Mouse (Mus musculus): ENCODE results near the gene Utp3.
"Not testable (repeated sequence)": the region's sequence is repeated elsewhere in the genome, so short reads cannot be mapped to it uniquely, and the experiment has no call there.

Gene Utp3

DNA sequence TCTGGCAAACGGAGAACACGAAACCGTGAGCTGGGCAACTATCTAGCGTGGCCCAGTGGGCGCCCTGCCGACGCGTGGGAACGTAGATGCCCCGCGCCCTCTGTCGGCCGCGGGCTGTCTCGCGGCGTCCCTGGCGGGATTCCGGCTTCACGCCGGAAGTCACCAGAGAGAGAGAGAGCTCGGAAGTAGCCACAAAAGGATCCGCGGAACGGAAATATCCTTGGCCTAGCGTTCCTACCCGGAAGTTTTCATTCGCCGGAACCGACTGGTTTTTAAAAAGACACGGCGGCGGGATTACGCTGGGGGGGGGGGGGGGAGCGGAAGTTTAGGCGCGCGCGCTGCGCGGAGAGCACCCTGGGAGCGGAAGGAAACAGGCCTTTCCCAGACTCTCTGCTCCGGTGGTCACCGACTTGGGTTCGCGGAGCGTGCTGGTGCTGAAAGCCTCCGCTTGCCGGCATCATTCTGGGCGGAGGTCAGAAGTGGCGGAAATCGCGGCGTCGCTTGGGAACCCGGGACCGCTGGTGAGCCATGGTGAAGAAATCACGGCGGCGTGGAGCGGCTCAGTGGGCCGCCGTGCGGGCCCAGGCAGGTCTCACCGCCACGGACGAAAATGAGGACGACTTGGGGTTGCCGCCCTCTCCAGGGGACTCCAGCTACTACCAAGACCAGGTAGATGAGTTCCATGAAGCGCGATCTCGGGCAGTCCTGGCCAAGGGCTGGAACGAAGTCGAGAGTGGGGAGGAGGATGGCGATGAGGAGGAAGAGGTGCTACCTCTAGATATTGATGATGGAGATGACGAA is at the start of gene Utp3:
Utp3 (plus strand) TSS at position 377 of the 801 bp plus-strand sequence.
- peak; percentile 94 for DNase-seq

DNA sequence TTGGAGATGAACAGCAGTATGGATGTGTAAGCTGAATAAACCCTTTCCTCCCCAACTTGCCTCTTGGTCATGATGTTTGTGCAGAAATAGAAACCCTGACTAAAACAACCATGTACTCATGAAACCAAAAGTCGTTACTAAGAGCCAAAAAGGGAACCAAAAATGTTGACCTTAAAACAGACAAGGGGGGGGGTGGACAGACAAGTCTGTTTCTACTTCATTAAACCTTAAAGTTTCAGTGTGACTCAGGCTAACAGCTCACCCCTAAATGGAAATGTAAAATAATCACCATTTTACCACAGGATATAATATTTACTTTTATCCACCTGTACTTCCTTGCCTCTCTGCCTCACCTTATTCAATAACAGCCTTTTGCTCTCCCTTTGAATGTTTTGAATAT is 45.7 kb upstream of the Utp3 start:
- DNase-seq = no peak

DNA sequence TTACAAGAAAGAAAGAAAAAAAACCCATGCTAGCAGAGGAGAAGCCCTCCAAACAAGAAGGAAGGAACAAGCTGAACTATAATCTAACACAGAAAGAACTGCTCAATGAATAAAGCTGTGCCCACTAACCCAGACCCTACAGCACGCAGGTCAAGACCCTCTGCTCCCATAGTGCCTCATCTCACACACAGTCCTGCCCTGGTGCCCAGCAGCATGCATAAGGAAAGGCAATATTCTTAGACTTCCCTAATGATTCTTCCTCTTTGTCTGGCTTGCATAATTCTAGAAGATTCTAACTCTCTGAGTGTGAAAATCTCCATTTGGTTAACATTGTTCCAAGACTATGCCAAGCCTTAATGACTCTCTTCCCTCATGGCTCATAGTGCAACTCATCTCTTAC is 45.3 kb upstream of the Utp3 start:
- no peak for DNase-seq

DNA sequence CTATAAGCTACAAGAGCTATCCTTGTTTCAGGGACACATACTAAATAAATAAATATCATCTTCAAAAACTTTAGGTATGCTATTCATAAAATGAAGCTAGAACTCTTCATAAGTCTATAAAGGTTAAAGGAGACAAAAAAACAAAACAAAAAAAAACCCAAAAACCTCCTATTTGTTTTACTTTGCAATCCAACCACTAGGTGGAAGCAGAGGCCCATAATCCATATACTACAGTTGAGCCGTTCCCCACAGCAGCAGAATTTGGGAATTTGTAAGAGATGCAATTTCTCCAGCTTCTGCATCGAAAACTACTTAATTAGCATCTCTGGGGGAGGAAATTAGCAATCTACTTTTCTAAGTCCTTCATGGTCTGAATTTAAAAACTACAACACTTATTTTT is 35.0 kb upstream of the Utp3 start:
- no peak for DNase-seq

DNA sequence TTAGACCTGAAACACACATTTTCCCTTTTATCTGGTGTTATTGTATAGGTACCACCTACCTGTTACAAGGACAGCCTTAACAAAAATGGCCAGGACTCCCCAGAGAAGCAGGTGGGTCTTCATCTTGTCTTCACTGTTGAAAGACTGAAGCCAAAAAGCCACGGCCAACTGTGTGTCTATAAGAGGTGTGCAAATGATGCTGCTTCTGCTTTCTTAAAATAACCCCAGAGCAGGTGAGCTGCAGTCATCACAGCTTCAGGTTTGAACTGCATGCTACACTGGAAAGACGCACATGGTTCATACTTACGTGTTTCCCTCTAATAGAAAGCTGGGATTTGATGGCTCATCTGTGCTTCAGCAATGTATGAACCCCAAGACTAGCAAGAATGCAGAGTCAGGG is 26.6 kb upstream of the Utp3 start, which contains the start of gene Jchain:
Jchain (minus strand) TSS at position 235 of the 400 bp plus-strand sequence.
- DNase-seq = no peak

DNA sequence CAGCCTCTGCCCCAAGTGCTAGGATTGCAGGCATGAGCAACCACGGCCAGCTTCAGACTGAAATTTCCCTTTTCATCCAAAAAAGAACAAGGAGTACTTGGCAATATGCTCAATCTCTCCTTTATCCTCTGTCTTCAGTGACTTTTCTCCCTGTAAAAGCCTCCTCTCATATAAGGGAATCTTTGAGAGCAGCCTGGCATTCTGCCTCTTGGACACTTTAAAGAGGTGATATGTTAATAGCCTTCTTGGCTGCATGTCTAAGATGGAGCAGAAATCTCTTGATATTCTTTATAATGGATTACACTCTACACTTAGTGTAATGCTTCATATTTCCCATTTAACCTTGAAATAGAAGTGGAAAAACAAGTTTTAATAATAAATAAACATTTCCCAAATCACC is 23.4 kb upstream of the Utp3 start:
- DNase-seq = no peak

DNA sequence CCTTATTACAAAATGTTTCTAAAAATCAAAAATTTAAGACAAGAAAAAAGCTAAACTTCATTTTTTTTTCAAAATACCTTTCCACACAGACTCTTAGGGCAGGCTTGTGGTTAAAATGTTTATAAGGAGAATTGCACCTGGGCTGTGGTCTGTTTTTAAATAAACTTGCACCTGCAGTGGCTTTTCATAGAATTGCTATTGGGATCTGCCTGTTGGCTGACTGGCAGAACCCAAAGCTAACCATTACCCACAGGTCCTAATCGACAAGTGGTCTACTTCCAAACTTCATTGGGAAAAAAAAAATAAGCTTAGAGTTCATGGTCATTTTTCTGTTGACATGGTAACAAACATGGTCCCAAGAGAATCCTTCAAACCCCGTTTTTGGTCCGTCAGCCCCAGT is 19.6 kb upstream of the Utp3 start:
- DNase-seq = no peak

DNA sequence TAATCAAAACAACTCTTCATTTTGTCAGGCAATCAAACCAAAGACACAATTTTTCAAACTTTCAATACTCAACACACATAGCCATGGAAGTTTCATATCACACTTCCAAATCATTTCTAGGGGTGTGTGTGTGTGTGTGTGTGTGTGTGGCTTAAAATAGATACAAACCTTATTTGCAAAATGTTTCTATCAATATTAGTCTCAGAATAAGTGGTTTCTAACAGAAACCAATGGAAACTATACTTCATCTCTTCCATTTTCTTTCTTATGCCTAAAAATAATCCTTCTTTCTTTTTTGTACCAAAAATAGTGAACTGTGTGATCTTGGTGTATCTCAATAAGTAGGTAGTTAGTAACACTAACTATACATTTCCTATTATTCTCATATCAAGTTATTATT is 13.4 kb upstream of the Utp3 start:
- no peak for DNase-seq

DNA sequence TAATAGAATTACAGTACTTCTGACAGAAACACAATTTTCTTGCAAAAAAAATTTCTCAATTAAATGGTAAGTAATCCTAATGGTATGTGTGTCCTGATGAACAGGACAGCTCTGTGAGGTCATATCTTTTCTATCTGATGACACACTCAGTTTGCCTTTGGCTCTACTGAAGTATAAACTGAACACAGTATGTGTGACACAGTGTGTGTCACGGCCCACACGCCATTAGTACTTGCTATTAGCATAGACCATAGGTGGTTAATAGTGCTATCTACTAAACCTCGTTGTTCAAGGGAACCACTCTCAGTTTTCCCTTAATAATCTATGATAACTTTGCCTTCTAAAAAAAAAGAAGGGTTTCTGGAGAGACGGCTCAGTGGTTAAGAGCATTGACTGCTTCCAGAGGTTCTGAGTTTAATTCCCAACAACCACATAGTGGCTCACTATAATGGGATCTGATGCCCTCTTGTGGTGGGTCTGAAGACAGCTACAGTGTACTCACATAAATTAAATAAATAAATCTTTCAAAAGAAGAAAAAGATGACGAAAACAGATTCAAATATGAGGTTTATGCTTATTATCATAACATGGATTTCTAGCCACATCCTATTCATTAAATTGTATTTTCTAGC is 11.5 kb upstream of the Utp3 start:
- DNase-seq = no peak

DNA sequence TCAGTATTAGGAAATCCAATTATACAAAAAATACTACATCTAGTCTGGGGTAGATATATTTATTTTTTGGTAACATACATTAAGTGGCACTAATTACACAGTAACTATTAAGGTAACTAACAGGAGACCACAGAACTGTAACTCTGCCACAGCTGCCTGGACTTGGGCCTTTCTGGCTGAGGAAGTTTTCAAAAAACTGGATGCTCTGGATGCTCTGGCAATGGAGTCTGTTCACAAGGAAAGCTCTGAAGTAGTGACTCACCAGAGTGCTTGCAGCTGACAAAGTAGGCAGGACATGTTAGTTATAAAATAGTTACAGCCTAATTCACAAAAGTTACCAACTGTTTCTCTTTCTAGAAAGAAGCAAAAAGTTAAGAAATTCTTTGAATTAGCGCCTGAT is 9.9 kb upstream of the Utp3 start:
- DNase-seq = not testable (repeated sequence)

DNA sequence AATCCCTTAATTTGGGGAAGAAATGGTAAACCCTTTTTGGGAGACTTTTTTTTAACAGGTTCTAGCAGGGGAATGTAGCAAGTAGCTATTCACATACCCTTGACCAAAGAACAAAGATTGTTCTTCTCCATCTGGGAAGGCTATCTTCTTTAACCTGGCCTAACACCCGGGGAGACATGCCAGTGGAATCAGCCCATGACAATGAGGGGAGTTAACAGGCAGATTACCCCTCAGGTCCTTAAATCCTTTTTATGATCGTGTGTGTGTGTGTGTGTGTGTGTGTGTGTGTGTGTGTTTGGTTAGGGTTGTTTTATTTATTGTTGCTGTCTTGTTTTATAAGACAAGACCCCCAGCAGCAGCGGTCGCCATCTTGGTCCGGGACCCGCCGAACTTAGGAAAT is 8.7 kb upstream of the Utp3 start:
- DNase-seq = no peak

DNA sequence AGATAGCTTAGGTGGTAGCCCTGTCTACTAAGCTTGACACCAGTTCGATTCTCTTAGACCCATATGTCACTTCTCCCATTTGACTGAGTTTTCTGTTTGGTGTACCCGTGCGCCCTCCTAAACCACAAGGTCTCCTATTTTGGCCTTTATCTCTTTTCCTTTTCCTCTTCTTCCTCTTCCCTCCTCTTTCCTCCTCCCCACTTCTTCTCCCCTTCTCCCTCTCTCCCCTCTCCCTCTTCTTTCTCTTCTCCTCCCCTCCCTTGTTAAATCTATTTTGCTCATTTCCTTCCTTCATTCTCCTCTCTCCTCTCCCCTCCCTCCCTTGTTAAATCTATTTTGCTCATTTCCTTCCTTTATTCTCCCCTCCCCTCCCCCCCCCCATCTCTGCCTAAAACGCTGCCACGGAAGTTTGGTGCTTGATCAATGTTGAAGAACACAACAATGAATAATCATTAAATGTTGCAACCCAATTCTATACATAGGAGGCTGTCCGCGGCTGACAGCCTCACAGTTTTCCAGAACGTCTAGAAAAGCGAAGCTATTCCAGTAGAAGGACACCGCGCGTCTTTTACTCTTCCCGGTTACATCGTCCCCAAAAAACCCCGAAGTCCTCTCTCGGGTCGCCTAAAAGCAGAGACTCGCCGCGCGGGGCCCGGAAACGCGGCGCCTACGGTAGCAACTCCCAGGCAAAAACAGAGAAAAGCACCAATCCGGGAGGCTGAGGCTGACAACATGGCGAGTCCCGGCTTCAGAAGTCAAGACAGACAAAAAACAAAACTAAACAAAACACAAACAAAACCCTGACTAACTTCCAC is 784 bp upstream of the Utp3 start:
- DNase-seq = no peak

DNA sequence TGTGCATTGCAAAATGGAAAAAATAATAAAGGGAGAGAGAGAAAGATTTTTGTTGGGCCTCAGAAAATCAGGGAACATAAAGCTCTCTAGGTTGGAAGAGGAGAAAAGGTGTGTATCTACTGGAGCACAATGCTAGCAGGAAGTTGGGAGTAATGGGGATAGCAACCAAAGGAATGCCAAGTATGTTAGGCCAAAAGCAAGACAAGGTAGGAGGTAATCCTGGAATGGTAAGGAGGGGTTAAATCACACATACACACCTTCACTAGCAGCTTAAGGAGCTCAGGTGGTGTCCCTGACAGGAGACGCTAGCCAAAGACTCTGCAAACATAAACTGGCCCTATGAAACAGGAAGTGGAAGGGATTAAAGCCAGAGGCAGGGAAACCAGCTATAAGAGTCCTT is 4.7 kb downstream of the Utp3 start:
- DNase-seq = no peak

DNA sequence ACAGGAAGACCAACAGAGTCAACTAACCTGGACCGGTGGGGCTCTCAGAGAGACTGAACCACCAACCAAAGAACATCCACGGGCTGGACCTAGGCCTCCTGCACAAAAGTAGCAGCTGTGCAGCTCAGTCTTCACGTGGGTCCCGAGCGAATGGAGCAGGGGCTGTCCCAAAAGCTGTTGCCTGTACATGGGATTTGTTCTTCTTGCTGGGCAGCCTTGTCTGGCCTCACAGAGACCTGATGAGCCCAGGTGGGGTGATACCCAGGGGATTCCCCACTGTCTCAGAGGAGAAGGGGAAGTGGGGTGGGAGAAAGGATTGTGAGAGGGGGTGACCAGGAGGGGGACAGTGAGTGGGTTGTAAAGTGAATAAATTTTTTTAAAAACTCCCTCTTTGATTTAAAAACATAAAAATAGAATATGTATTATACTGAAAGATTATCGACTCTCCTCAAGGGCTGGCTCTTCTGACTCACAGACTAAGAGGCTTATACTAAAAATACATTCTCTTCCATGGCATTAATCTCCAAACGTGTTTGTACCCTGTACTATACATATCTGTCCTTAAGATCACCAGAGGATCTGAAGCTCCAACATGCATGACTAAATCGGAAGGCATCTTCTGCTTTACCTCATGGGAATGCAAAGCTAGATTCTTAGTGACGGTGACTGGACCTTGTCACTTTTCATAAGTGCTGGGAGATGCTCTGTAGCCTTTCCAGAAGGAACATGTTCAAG is 7.0 kb downstream of the Utp3 start:
- no peak for DNase-seq

DNA sequence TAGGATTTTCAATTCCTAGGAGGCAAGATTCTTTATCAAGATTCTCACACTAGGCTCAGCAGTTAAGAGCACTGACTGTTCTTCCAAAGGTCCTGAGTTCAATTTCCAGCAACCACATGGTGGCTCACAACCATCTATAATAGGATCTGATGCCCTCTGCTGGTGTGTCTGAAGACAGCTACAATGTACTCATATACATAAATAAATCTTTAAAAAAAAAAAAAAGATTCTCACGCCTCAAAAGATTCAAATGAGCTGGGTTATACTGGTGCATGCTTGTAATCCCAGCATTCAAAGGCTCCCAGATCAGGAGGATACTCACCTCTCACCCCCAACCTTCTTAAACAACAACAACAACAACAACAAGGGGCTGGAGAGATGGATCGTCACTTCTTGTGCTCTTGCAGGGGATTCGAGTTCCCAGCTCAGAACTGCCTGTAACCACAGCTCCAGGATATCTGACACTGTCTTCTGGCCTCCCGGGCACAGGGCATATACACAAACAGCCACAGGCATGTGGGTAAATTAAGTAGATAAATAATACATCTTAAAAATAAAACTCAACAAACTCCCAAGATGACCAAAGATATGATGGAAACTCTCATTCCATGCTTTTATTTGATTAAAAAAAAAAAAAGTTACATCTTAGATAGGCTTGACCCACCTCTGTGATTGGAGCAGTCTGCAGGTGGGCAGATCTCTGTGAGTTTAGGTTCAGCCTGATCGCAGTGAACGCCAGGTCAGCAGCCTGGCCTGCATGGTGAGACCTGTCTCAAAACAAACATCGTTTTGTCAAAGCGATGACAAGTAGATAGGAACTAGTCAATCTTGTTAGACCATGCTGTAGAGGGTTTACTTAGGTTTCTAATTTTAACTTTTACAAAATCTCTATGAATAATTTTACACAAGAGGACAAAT is 8.9 kb downstream of the Utp3 start:
- no peak for DNase-seq

DNA sequence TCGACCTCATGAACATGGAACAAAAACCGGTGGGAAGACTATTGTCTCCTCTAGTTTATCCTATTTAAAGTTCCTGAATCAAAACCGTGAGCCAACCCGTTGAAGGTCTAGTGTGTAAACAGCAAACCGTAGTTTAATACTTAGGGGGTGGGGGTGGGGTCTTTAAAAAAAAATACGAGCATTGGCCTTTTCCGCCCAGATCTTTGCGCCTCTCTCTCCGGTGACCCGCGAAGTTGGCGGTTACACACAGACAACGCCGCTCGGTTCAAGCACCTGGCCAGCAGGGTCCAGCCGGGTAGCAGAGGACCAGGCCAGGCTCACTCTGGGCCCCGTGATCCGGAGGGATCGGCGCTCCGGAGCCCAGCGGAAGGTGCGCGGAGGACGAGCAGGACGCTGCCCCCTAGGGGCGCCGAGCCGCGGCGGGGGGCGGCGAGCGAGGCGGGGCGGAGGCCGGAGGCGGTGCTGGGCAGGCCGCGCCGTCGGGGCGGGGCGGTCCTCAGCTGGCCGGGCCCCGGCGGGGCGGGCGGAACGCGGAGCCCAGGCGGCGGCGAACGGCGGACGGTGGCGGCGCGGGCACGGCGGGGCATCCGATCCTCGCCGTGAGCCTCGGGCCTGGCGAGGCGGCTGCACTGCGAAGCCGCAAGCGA is 10.4 kb downstream of the Utp3 start, which contains the start of gene Rufy3:
Rufy3 (plus strand) TSS at position 540 of the 647 bp plus-strand sequence.
- peak; percentile 66 for DNase-seq

DNA sequence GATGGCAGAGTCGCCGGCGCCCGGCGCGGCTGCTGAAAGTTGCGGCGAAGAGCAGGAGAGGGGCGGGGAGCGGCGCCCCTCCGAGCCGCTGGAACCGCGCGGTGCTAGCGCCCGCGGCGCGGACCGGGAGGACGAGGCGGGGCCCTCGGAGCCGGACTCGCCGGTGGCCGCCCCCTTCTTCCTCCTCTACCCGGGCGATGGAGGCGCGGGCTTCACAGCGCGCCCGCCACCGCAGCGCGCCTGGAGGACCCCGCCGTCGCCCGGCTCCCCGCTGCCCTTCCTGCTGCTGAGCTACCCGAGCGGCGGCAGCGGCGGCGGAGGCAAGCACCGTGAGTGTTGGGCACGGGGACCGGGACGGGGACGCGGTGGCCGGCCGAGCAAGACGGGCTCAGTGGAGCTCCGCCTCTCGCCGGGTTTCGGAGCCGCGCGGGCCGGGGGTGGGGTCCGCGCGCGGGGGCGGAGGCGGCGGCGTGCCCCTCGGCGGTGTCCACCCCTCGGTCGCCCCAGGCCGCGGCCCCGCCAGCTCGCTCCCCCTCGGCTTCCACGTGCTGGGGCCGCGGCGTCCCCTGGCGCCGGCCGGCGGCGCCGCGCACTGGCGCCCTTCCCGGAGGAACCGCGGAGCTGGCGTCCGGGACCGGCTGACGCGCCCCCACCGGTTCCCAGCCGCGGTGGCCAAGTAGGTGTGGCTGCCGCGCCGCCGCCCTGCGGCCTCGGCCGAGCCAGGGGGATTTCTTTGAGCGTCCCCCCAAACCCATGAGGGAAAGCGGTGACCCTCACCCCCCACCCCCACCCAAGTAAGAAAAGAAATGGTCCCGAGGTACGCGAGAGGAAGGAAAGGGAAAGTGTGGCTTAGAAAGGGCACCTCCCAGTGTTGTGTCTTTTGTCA is 11.1 kb downstream of the Utp3 start:
- peak; percentile 71 for DNase-seq

DNA sequence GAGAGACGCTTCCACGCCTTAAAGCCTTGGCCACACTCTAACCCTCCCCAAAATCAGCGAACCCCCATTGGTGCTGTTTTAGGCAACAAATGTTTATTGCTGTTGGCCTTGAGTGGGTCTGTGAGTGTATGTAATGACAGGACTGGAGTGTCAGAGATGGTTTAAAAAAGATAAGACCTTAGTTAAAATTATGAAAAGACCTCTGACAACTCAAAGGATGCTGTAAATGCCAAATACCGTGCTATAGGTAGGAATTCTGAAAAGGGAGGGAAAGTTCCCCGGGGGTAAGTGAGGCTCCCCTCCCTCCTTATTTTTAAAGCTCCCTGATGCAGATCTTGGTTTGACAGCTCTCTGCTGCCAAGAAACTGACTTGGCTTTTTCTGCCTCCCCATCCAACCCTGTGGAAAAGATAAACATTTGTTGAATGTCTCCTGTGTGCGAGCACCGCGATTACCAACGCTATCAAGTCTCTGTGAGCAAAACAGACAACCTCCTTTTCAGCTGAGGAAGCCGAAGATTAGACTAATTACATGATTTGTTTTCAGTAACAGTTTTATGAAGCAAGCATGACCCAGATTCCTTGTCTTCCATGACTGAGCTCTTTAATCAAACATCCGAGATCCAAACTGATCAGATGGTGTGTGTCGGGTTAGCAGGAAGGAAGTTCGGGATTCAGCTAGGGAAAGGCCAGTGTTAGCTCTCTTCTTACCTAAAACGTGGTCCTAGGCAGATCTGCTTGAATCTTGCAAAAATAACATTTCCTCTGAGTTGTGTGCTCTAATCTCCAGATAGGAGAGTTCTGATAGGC is 12.0 kb downstream of the Utp3 start:
- no peak for DNase-seq

DNA sequence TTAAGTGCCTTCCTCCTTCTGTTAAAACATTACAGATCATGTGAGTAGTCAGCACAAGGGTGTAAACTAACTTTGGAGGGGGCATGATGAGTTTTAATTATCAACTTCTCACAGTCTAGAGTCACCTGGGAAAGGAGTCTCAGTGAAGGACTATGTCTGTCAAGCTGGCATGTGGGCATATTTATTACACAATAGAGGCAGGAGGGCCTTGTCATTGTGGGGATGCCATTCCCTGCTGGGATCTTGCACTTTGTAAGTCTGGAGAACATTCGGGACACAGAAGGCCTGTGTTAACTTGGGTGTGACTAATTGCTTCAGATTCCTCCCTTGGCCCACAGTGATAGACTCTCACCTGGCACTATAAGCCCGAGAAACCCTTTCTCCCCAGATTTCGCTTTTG is 15.3 kb downstream of the Utp3 start:
- DNase-seq = no peak

Measured in cerebellum, adult 11-12 months (tissue).